In genomic region chr10:99538639-99539038, GRCm38 (mm10) we compare ENCODE assay signal across 29 mouse cellular contexts.
A peak's percentile ranks its signal among the peaks of the same experiment; 100 is the strongest.
DNase-seq lines count a peak whose midpoint lies in the region; ATAC-seq and TF ChIP-seq lines count a peak whose summit lies in the region.
"Had no signal": no experiment of that assay in that cellular context is flagged by ENCODE, and none has a peak within 500 bp of the region (broad histone marks: within the 10 kb centered on the region; RNA-seq: fewer than 3 reads in every experiment).

No protein-coding gene starts in this region.

- ATAC-seq in megakaryocyte, adult 5-6 weeks (ENCODE audit: poor library complexity, severe bottlenecking): no peak
- ATAC-seq: activated CD4-positive, CD25-positive, alpha-beta regulatory T cell, adult 4 months; forebrain, embryonic 13.5 days; midbrain, embryonic 15.5 days had no signal

- DNase-seq in embryo, embryonic 10 days (ENCODE audit: low spot score): peak; percentile 32
- no peak for DNase-seq in embryo, embryonic 11 days
- no peak for DNase-seq in layer of hippocampus, adult 2 months (ENCODE audit: low spot score in 2 of 2)
- DNase-seq in layer of hippocampus, postnatal 36 days: no peak
- DNase-seq in 3T3-L1 (ENCODE audit: low read depth, low spot score): peak; percentile 24
- peak; percentile 57 for DNase-seq in mesoderm, embryonic 11.5 days (ENCODE audit: low read depth, low spot score)
- DNase-seq: adrenal gland, adult 2 months; adrenal gland, postnatal 36 days; cerebellum, adult 2 months; cerebellum, postnatal 14 days; gastrocnemius, postnatal 36 days; heart, adult 18-20 months; heart, postnatal 36 days; kidney, adult 18-20 months; kidney, postnatal 25 days; lung, postnatal 36 days; right cerebral cortex, adult 18-20 months; spleen, adult 18-20 months; thymus, postnatal 14 days had no signal

- TF ChIP-seq CTCF in layer of hippocampus, adult 2 months (conservative IDR thresholded peaks at IDR 0.05): no peak

- no peak overlapping the region for H3K4me3 ChIP-seq in layer of hippocampus, adult 2 months
- H3K4me3 ChIP-seq: embryonic facial prominence, embryonic 15.5 days; forebrain, embryonic 13.5 days; hindbrain, embryonic 15.5 days; kidney, embryonic 15.5 days; limb, embryonic 13.5 days; lung, embryonic 15.5 days; megakaryocyte, embryonic 14.5 days; midbrain, embryonic 15.5 days had no signal

- peak overlapping the region; percentile 43 for H3K27ac ChIP-seq in layer of hippocampus, adult 2 months
- H3K27ac ChIP-seq: embryonic facial prominence, embryonic 15.5 days; forebrain, embryonic 13.5 days; hindbrain, embryonic 15.5 days; kidney, embryonic 15.5 days; limb, embryonic 13.5 days; lung, embryonic 15.5 days; midbrain, embryonic 15.5 days had no signal

Comparison
In these comparisons a context has a peak if more than half of its experiments do, and no peak if none do; other contexts are left out.
1. DNase-seq: peak in embryo, embryonic 10 days (single experiment), 3T3-L1 (single experiment) and mesoderm, embryonic 11.5 days (single experiment); none in embryo, embryonic 11 days (single experiment), layer of hippocampus, adult 2 months (0 of 2) and layer of hippocampus, postnatal 36 days (0 of 2).